Mouse (Mus musculus) left cerebral cortex, adult 6 months (tissue): ENCODE data around the gene Btbd35f3. TPM values are rescaled to one million over a fixed set of nuclear protein-coding genes. Genes with fewer than 3 reads are reported as not detected.

ENCODE experiments used
- long read RNA-seq, 2 experiments: library from polyadenylated mRNA; unstranded; transcript quantifications; one replicate each; pipeline ENCODE4 v2.0.0; 2019 to 2020
- polyA plus RNA-seq: library from polyadenylated mRNA; unstranded; fragments of <200 nt; fragmentation: Nextera tagmentation; gene quantifications from 2 replicates; pipeline ENCODE4 v1.2.3, GENCODE M21; 2021

Gene Btbd35f3
- not detected in 2 replicates for polyA plus RNA-seq
- long read RNA-seq, experiment 1: 0 reads
- long read RNA-seq, experiment 2: 0 reads

GRCm38 (mm10) chrX:4037374-4037773, at the start of gene Btbd35f3:
Btbd35f3 (plus strand) TSS chrX:4037674.

Other genes starting within 250 kb of the Btbd35f3 start
- gene Btbd35f16, start 80.7 kb upstream of the Btbd35f3 start, polyA plus RNA-seq: not detected in 2 replicates
- gene Btbd35f28, start 158.9 kb downstream of the Btbd35f3 start, polyA plus RNA-seq: not detected in 2 replicates